Mouse (Mus musculus) hindbrain, embryonic 15.5 days (tissue): Measurements from ENCODE around the gene Atp8a2. TPM values are rescaled to one million over a fixed set of nuclear protein-coding genes. Genes with fewer than 3 reads are reported as not detected.

Experiments used
- ATAC-seq: fragments of 200-750 bp; cut with Nextera tagmentation; 2 replicates; pipeline ENCODE4 v1.8.0; 2017; ENCODE audit warnings: low read depth, moderate number of reproducible peaks, moderate TSS enrichment; ENCODE audit not compliant: low FRiP score
- H3K27ac ChIP-seq: fragments of 300-500 bp; sonication (generic); replicated peaks from 2 replicates; pipeline ENCODE4 v1.5.1; 2015; ENCODE audit warnings: mild to moderate bottlenecking, inconsistent platforms
- H3K27me3 ChIP-seq: fragments of 300-500 bp; sonication (generic); 2 replicates; pipeline ENCODE4 v1.6.1; 2015; ENCODE audit warnings: control low read depth, inconsistent platforms
- H3K36me3 ChIP-seq: fragments of 300-500 bp; sonication (generic); 2 replicates; pipeline ENCODE4 v1.6.1; 2015; ENCODE audit warnings: control low read depth, inconsistent platforms
- H3K4me1 ChIP-seq: fragments of 300-500 bp; sonication (generic); replicated peaks from 2 replicates; pipeline ENCODE4 v1.6.1; 2015; ENCODE audit warnings: control low read depth, inconsistent platforms
- H3K4me2 ChIP-seq: fragments of 300-500 bp; sonication (generic); 2 replicates; pipeline ENCODE4 v1.6.1; 2015; ENCODE audit warnings: moderate library complexity, mild to moderate bottlenecking, inconsistent platforms
- H3K4me3 ChIP-seq: fragments of 300-500 bp; sonication (generic); 2 replicates; pipeline ENCODE4 v1.5.1; 2015; ENCODE audit warnings: mild to moderate bottlenecking, inconsistent platforms
- H3K9ac ChIP-seq: fragments of 300-500 bp; sonication (generic); 2 replicates; pipeline ENCODE4 v1.6.1; 2015; ENCODE audit warnings: inconsistent platforms
- H3K9me3 ChIP-seq: fragments of 300-500 bp; sonication (generic); 2 replicates; pipeline ENCODE4 v1.6.1; 2016; ENCODE audit warnings: control low read depth, inconsistent platforms
- WGBS: fragments of 180-500 bp; shearing (Covaris S2); methylation state at CpG from one replicate; pipeline ENCODE4 v1.1.7; 2015; 5-methylcytosine and 5-hydroxymethylcytosine counted together
- polyA plus RNA-seq: library from polyadenylated mRNA; unstranded; fragments of >200 nt; fragmentation: Nextera tagmentation; extraction: Ambion mirVana; gene quantifications from 2 replicates; pipeline ENCODE4 v1.2.1, GENCODE M21; 2015

Atp8a2 gene
- polyA plus RNA-seq, 1 experiment from 2014 or later: 42.8 TPM

DNA sequence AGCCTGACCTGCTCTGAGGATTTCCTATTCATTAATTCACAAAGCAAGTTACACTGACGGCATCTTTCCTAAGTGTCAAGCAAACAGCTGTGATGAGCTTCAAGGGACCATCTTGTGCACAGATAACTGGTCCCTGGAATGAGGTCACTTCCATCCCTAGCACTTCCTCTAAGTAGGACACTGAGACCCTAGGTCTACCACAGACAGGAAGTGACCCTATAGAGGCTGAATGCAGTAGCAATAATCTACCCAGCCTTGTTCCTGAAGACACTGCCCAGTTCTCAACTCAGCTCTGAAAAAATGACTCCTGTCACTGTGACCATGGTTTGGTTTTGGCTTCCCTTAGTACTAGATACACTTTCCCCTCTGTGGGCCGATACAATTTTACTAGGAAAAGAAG lies 219.0 kb downstream of the Atp8a2 start:
- WGBS: 47% methylated on average over 2 of the region's 2 CpGs
- H3K4me2 ChIP-seq: no peak overlapping the region
- no peak overlapping the region for H3K9ac ChIP-seq
- no peaks in the 10 kb centered on the region for H3K9me3 ChIP-seq
- no peak for ATAC-seq
- no peak overlapping the region for H3K27ac ChIP-seq
- no peaks in the 10 kb centered on the region for H3K4me1 ChIP-seq
- H3K27me3 ChIP-seq: no peaks in the 10 kb centered on the region
- no peaks in the 10 kb centered on the region for H3K36me3 ChIP-seq
- H3K4me3 ChIP-seq: no peak overlapping the region

GRCm38 (mm10) chr14:59971221-59971730 lies 225.7 kb downstream of the Atp8a2 start:
- Histone ChIP-seq H3K36me3 (no peaks in the 10 kb centered on the region), H3K4me2 (no peak overlapping the region), H3K4me3 (no peak overlapping the region), H3K27me3 (no peaks in the 10 kb centered on the region), H3K9ac (no peak overlapping the region), H3K9me3 (no peaks in the 10 kb centered on the region), H3K27ac (no peak overlapping the region), H3K4me1 (peaks cover 15% of the 10 kb centered on the region)
- WGBS: 49% methylated on average over 5 of the region's 5 CpGs
- no peak for ATAC-seq

DNA sequence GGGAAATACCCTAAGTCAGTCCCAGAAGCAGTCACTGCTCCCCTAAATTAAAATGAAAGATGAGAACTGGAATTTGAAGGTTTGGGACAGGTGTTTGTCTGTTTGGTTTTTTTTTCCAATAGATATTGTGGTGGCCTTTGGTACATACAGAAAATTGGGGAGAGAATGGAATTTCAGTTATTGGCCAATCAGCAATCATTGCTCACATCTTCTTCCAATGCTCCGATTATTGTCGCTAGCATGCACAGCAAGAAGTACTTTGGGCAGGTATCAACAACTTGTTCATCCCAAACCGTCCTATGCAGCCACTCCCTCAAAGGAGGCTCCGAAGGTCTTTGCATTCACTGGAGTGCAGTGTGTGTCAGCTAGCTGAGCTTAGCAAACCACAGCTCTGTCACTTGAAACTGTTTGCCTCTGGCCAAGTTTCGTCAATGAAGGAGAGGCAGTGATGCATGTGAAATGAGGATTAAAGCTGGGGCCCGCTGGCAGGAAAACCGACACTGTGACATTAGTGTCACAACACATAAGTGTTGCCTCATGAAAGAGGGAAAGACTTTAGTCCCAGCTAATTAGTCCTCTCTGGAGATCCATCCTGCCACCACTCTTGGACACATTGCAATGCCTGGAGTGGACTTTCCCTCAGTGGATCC lies 227.4 kb downstream of the Atp8a2 start:
- ATAC-seq: peak; percentile 83
- Histone ChIP-seq H3K4me2 (no peak overlapping the region), H3K27me3 (no peaks in the 10 kb centered on the region), H3K9ac (no peak overlapping the region), H3K9me3 (no peaks in the 10 kb centered on the region), H3K36me3 (no peaks in the 10 kb centered on the region), H3K4me3 (no peak overlapping the region), H3K4me1 (peaks cover 15% of the 10 kb centered on the region), H3K27ac (no peak overlapping the region)
- 29% methylated on average over 7 of the region's 7 CpGs for WGBS

- no peaks in the 10 kb centered on the region for H3K9me3 ChIP-seq
- 87% methylated on average over 8 of the region's 8 CpGs for WGBS
- H3K4me1 ChIP-seq: peaks cover 15% of the 10 kb centered on the region
- H3K36me3 ChIP-seq: no peaks in the 10 kb centered on the region
- no peak for ATAC-seq
- H3K27ac ChIP-seq: no peak overlapping the region
- no peak overlapping the region for H3K9ac ChIP-seq
- no peaks in the 10 kb centered on the region for H3K27me3 ChIP-seq
- H3K4me3 ChIP-seq: no peak overlapping the region
- H3K4me2 ChIP-seq: no peak overlapping the region
Observed at GRCm38 (mm10) chr14:59967847-59968550, 229.0 kb downstream of the Atp8a2 start.

DNA sequence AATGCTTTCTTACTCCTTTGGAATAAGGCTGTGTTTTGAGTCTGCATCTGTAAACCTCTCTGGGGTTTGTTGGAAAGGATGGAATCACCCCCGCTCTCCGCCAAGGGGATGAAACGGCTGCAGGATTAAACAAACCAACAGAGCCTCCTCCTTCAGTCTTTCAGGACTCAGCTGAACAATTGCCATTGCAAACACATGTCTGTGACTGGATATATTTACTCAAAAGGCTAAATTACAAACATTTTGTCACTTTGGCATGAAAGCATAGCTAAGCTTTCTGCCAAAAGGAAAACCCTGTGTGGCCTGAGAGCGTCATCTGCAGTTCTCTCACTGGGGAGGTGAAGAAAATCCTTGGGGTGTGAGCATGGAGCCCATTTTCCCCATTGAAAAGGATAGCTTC lies 230.0 kb downstream of the Atp8a2 start:
- Histone ChIP-seq H3K4me1 (peaks cover 15% of the 10 kb centered on the region), H3K36me3 (no peaks in the 10 kb centered on the region), H3K9me3 (no peaks in the 10 kb centered on the region), H3K4me2 (no peak overlapping the region), H3K27ac (no peak overlapping the region), H3K9ac (no peak overlapping the region), H3K27me3 (no peaks in the 10 kb centered on the region), H3K4me3 (no peak overlapping the region)
- ATAC-seq: no peak
- WGBS: 83% methylated on average over 4 of the region's 4 CpGs

- Histone ChIP-seq H3K4me2 (no peak overlapping the region), H3K4me3 (no peak overlapping the region), H3K27ac (no peak overlapping the region), H3K9me3 (no peaks in the 10 kb centered on the region), H3K27me3 (no peaks in the 10 kb centered on the region), H3K9ac (no peak overlapping the region), H3K4me1 (peaks cover 13% of the 10 kb centered on the region), H3K36me3 (no peaks in the 10 kb centered on the region)
- no peak for ATAC-seq
- WGBS: 94% methylated on average over 5 of the region's 5 CpGs
Observed at GRCm38 (mm10) chr14:59964569-59964968, 232.4 kb downstream of the Atp8a2 start.

- no peak overlapping the region for H3K4me2 ChIP-seq
- H3K4me3 ChIP-seq: no peak overlapping the region
- no peaks in the 10 kb centered on the region for H3K36me3 ChIP-seq
- WGBS: 44% methylated on average over 9 of the region's 9 CpGs
- H3K27me3 ChIP-seq: no peaks in the 10 kb centered on the region
- no peaks in the 10 kb centered on the region for H3K9me3 ChIP-seq
- no peak for ATAC-seq
- H3K27ac ChIP-seq: no peak overlapping the region
- peaks cover 8% of the 10 kb centered on the region for H3K4me1 ChIP-seq
- H3K9ac ChIP-seq: no peak overlapping the region
Observed at GRCm38 (mm10) chr14:59960961-59961360, 236.0 kb downstream of the Atp8a2 start.

DNA sequence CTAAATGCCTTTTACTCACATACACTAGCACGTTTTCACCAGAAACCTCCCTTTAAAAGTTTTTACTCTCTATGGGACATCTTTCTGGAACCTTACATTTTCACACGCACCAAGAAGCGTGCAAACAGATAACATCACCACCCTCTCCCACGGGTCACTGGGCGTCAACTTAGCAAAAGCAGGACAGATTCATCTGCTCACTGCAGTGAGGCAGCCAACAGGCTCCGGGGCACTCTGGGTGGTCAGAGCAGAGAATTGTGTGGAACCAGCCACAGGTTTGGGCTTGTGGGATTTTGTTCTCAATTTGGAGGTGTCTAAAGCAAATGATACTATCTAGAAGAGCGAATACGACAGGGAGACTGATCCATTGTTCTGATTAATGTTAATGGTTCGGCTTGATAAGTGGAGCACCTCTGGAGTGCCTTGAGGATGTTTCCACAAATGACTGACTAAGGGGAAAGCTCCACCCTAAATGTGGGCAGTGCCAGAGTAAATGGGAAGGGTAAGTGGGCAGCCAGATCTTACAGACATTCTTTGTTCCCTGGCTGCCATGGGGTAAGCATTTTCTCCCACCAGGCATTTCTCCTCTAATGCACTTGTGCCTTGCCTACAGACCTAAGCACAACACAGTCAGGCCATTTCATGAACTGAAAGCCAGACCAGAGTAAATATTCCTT lies 236.6 kb downstream of the Atp8a2 start:
- Histone ChIP-seq H3K4me1 (peaks cover 8% of the 10 kb centered on the region), H3K9me3 (no peaks in the 10 kb centered on the region), H3K4me2 (no peak overlapping the region), H3K9ac (no peak overlapping the region), H3K36me3 (no peaks in the 10 kb centered on the region), H3K27me3 (no peaks in the 10 kb centered on the region), H3K27ac (no peak overlapping the region), H3K4me3 (no peak overlapping the region)
- no peak for ATAC-seq
- 63% methylated on average over 9 of the region's 9 CpGs for WGBS

DNA sequence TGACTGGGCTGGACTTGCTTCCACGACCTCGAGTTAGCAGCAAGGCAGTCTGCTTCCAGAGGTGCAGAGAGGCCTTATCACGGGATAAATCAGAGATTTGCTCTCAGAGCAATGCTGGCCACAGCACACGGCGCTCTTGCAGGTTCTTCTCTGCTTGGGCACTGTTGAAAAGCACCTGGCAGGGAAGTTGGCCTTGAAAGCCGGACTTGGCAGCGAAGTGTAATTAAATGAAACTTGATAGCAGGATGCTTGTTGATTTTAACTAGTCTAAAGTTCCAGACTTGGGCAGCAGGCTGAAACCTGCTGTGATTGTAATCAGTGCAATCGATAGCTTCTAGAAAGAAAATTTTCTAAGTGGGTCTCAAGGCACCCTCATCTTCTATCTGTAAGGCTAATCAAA lies 237.3 kb downstream of the Atp8a2 start:
- no peak for ATAC-seq
- no peaks in the 10 kb centered on the region for H3K9me3 ChIP-seq
- no peaks in the 10 kb centered on the region for H3K27me3 ChIP-seq
- no peak overlapping the region for H3K4me3 ChIP-seq
- H3K36me3 ChIP-seq: no peaks in the 10 kb centered on the region
- no peak overlapping the region for H3K9ac ChIP-seq
- H3K4me2 ChIP-seq: no peak overlapping the region
- peaks cover 8% of the 10 kb centered on the region for H3K4me1 ChIP-seq
- WGBS: 68% methylated on average over 8 of the region's 8 CpGs
- 0 out of 2 replicates have a peak overlapping the region, but pooled peaks have one; percentile 22 for H3K27ac ChIP-seq

DNA sequence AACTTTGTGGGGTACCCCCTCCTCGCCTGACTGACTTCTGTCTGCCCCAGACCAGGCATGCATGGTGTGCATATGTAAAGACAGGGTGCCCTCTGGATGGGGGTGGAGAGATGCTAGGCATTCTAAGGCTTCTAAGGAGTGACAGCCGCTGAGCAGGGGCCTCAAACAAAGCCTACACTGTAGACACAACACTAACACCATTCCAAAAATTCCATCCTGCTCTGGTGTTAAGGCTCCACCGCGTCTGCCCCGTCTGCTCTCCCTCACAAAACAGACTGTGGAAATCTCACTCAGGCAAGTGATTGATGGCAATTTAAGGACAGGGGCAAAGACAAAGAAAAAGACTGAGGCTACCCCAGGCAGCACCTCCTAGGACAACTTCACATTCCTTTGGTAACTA lies 247.0 kb downstream of the Atp8a2 start:
- H3K4me1 ChIP-seq: no peaks in the 10 kb centered on the region
- no peaks in the 10 kb centered on the region for H3K9me3 ChIP-seq
- no peak for ATAC-seq
- no peaks in the 10 kb centered on the region for H3K36me3 ChIP-seq
- H3K27me3 ChIP-seq: no peaks in the 10 kb centered on the region
- no peak overlapping the region for H3K4me3 ChIP-seq
- H3K9ac ChIP-seq: no peak overlapping the region
- no peak overlapping the region for H3K27ac ChIP-seq
- WGBS: 5% methylated on average over 5 of the region's 5 CpGs
- no peak overlapping the region for H3K4me2 ChIP-seq

DNA sequence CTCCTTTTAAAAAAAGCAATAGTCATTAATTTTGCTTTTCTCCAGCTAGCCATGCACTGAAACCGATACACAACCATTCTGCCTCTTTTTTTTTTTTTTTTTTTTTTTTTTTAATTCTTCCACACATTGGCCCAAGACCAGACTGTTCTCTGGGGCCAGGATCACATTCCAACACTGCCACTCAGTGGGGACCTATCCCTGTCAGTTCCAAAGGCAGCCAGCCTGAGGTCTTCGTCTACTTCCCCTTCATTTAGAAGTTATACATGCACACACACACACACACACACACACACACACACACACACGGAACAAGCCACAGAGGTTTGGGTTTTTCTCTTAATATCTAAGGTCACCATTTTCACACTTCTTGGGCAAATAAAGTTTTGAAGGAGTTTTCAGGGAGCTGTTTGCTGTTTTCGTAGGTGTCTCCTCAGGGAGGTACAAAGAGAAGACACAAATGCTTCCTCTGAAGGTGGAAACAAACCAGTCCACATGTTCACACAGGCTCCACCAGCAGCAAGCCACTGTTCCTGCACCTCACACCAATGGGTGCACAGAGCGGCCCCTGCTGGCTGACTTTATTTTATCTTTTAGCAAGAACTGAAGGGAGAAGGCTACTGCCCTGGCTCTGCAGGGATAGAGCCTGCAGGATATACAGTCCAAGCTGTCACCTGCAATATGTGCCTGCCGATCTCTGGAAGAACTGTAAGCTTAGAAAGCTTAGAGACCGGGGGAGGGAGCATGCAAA lies 253.9 kb downstream of the Atp8a2 start:
- ATAC-seq: peak; percentile 90
- Histone ChIP-seq H3K9ac (no peak overlapping the region), H3K27ac (no peak overlapping the region), H3K27me3 (no peaks in the 10 kb centered on the region), H3K4me2 (no peak overlapping the region), H3K4me3 (no peak overlapping the region), H3K36me3 (no peaks in the 10 kb centered on the region), H3K9me3 (no peaks in the 10 kb centered on the region), H3K4me1 (no peaks in the 10 kb centered on the region)
- WGBS: 34% methylated on average over 7 of the region's 7 CpGs

- no peak overlapping the region for H3K4me3 ChIP-seq
- no peaks in the 10 kb centered on the region for H3K4me1 ChIP-seq
- H3K27me3 ChIP-seq: no peaks in the 10 kb centered on the region
- WGBS: 76% methylated on average over 2 of the region's 2 CpGs
- no peak overlapping the region for H3K27ac ChIP-seq
- ATAC-seq: no peak
- H3K4me2 ChIP-seq: no peak overlapping the region
- H3K9me3 ChIP-seq: no peaks in the 10 kb centered on the region
- no peak overlapping the region for H3K9ac ChIP-seq
- H3K36me3 ChIP-seq: no peaks in the 10 kb centered on the region
Observed at GRCm38 (mm10) chr14:59942199-59942598, 254.8 kb downstream of the Atp8a2 start.
